Mouse (Mus musculus) stomach, embryonic 14.5 days (tissue): ENCODE data around the gene Bfsp2. TPM values are rescaled to one million over a fixed set of nuclear protein-coding genes. Genes with fewer than 3 reads are reported as not detected.

Experiments used
- ATAC-seq: fragments of 200-750 bp; cut with Nextera tagmentation; 2 replicates; pipeline ENCODE4 v1.8.0; 2017; ENCODE audit warnings: low read depth, moderate TSS enrichment; ENCODE audit not compliant: insufficient number of reproducible peaks, insufficient read depth, low FRiP score
- H3K27ac ChIP-seq: fragments of 300-500 bp; sonication (generic); 2 replicates; pipeline ENCODE4 v1.5.1; 2014; ENCODE audit warnings: mild to moderate bottlenecking, low read length, moderate library complexity, mixed read lengths
- H3K27me3 ChIP-seq: fragments of 300-500 bp; sonication (generic); 2 replicates; pipeline ENCODE4 v1.6.1; 2014; ENCODE audit warnings: low read length, control low read depth, mixed read lengths; ENCODE audit not compliant: control insufficient read depth, insufficient read depth
- H3K36me3 ChIP-seq: fragments of 300-500 bp; sonication (generic); 2 replicates; pipeline ENCODE4 v1.6.1; 2014; ENCODE audit warnings: mild to moderate bottlenecking, control low read depth, low read length, moderate library complexity, mixed read lengths; ENCODE audit not compliant: control insufficient read depth, insufficient read depth
- H3K4me1 ChIP-seq: fragments of 300-500 bp; sonication (generic); 2 replicates; pipeline ENCODE4 v1.6.1; 2014; ENCODE audit warnings: low read length, control low read depth, mixed read lengths; ENCODE audit not compliant: control insufficient read depth, insufficient read depth
- H3K4me2 ChIP-seq: fragments of 300-500 bp; sonication (generic); replicated peaks from 2 replicates; pipeline ENCODE4 v1.6.1; 2014; ENCODE audit warnings: low read depth, low read length, control low read depth
- H3K4me3 ChIP-seq: fragments of 300-500 bp; sonication (generic); 2 replicates; pipeline ENCODE4 v1.5.1; 2014; ENCODE audit warnings: low read depth, low read length, control low read depth
- H3K9ac ChIP-seq: fragments of 300-500 bp; sonication (generic); replicated peaks from 2 replicates; pipeline ENCODE4 v1.6.1; 2014; ENCODE audit warnings: low read depth, mild to moderate bottlenecking, control low read depth, low read length, moderate library complexity, mixed read lengths
- H3K9me3 ChIP-seq: fragments of 300-500 bp; sonication (generic); 2 replicates; pipeline ENCODE4 v1.6.1; 2016; ENCODE audit warnings: low read depth, low read length, control low read depth; ENCODE audit not compliant: control insufficient read depth
- WGBS: fragments of 180-500 bp; shearing (Covaris S2); extraction: QIAGEN DNeasy Blood & Tissue Kit; methylation state at CpG from one replicate; pipeline ENCODE4 v1.1.7; 2014; 5-methylcytosine and 5-hydroxymethylcytosine counted together
- polyA plus RNA-seq: library from polyadenylated mRNA; unstranded; fragments of >200 nt; fragmentation: Nextera tagmentation; extraction: Ambion mirVana; gene quantifications from 2 replicates; pipeline ENCODE4 v1.2.1, GENCODE M21; 2014

Gene Bfsp2
- polyA plus RNA-seq, 1 experiment from 2014 or later: 0.45 TPM

DNA sequence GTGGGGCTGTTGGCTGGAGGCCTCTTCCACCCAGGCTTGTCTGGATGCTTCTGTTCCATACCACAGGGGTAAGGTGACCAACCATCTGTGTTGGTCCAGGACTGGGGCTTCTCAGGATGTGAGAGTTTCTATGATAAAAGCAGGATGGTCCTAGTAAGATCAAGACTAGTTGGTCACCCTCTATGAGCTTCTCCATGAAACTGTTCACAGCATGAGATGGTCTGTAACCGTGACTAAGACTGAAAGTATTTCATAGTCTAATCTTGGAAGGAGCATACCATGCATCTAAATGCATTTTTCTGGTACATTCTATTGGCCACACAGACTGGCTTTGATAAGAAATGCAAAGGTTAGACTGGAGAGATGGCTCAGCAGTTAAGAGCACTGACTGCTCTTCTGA is 96.6 kb downstream of the Bfsp2 start:
- no peaks in the 10 kb centered on the region for H3K36me3 ChIP-seq
- H3K4me3 ChIP-seq: no peak overlapping the region
- ATAC-seq: no peak
- no peak overlapping the region for H3K27ac ChIP-seq
- H3K4me1 ChIP-seq: peaks cover 5% of the 10 kb centered on the region; the same call in 1 of the 2 replicates
- no peaks in the 10 kb centered on the region for H3K27me3 ChIP-seq
- H3K9me3 ChIP-seq: no peaks in the 10 kb centered on the region
- no peak overlapping the region for H3K4me2 ChIP-seq
- 98% methylated on average over 1 of the region's 1 CpGs for WGBS
- H3K9ac ChIP-seq: no peak overlapping the region

DNA sequence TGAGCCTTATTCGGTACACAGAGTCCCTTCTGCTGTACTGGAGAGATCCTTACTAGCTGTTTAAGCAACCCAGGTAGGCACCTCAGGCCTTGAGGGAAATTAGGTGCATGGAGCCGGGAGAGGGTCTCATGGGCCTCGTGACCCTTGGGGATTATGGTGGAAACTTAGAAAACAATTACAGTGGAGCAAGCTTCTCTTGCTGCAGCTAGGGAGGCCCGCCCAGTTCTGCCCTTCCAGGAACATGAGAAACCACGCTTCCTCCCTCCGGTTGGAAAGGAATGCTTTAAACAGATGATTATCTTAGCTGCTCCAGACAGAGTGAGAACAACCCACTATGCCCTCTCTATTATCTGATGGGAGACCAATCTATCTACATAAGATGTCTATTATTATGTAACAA is 97.2 kb downstream of the Bfsp2 start:
- H3K4me1 ChIP-seq: peaks cover 5% of the 10 kb centered on the region; the same call in 1 of the 2 replicates
- no peaks in the 10 kb centered on the region for H3K27me3 ChIP-seq
- H3K4me3 ChIP-seq: no peak overlapping the region
- H3K27ac ChIP-seq: no peak overlapping the region
- no peak for ATAC-seq
- WGBS: 31% methylated on average over 6 of the region's 6 CpGs
- no peaks in the 10 kb centered on the region for H3K36me3 ChIP-seq
- H3K9ac ChIP-seq: no peak overlapping the region
- H3K4me2 ChIP-seq: no peak overlapping the region
- H3K9me3 ChIP-seq: no peaks in the 10 kb centered on the region

- no peaks in the 10 kb centered on the region for H3K4me1 ChIP-seq
- ATAC-seq: no peak
- no peaks in the 10 kb centered on the region for H3K36me3 ChIP-seq
- no peak overlapping the region for H3K4me3 ChIP-seq
- no peaks in the 10 kb centered on the region for H3K9me3 ChIP-seq
- no peak overlapping the region for H3K4me2 ChIP-seq
- WGBS: 89% methylated on average over 4 of the region's 4 CpGs
- H3K9ac ChIP-seq: no peak overlapping the region
- no peaks in the 10 kb centered on the region for H3K27me3 ChIP-seq
- no peak overlapping the region for H3K27ac ChIP-seq
Measured at GRCm38 (mm10) chr9:103380566-103380965, 99.7 kb downstream of the Bfsp2 start.

DNA sequence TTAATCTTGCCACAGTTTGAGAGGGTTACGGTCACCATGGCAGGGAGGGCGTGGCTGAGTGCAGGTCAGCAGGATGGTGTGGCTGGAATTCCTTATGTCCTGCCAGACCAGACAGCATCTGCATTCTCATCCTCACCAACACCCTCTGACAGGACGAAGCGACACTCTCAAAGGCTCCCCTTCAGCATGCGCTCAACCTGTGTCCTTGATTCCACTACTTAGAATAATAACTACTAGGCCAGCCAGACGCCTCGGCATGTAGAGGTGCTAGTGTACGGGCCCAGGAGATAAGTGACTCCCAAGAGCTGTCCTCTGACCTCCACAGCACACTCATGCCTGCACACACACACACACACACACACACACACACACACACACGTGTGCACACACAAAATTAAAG is 101.0 kb downstream of the Bfsp2 start:
- Histone ChIP-seq H3K36me3 (no peaks in the 10 kb centered on the region), H3K4me2 (no peak overlapping the region), H3K9ac (no peak overlapping the region), H3K27me3 (no peaks in the 10 kb centered on the region), H3K4me1 (no peaks in the 10 kb centered on the region), H3K9me3 (no peaks in the 10 kb centered on the region), H3K4me3 (no peak overlapping the region), H3K27ac (no peak overlapping the region)
- WGBS: 55% methylated on average over 9 of the region's 9 CpGs
- no peak for ATAC-seq

DNA sequence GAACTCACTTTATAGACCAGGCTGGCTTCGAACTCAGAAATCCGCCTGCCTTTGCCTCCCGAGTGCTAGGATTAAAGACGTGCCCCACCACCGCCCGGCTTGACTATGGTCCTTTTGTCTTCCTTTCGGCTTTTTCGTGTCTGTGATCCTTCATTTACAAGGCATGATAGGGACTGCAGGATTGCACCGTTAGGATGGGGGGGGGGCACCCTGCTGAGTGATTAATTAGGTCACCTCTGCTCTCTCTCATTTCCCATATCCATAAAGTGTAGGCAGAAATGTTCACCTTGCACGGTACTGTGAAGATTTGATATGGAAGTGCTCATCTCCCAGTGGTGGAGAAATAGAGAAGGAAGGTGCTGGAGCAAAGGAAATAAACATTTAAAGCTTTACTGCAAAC is 101.5 kb downstream of the Bfsp2 start:
- no peaks in the 10 kb centered on the region for H3K27me3 ChIP-seq
- H3K27ac ChIP-seq: no peak overlapping the region
- H3K4me2 ChIP-seq: no peak overlapping the region
- no peak for ATAC-seq
- WGBS: 57% methylated on average over 10 of the region's 10 CpGs
- no peaks in the 10 kb centered on the region for H3K9me3 ChIP-seq
- H3K4me3 ChIP-seq: no peak overlapping the region
- no peak overlapping the region for H3K9ac ChIP-seq
- H3K4me1 ChIP-seq: no peaks in the 10 kb centered on the region
- no peaks in the 10 kb centered on the region for H3K36me3 ChIP-seq

GRCm38 (mm10) chr9:103376346-103377320 is 103.6 kb downstream of the Bfsp2 start:
- Histone ChIP-seq H3K4me2 (no peak overlapping the region), H3K4me3 (no peak overlapping the region), H3K27me3 (no peaks in the 10 kb centered on the region), H3K9ac (no peak overlapping the region), H3K36me3 (no peaks in the 10 kb centered on the region), H3K4me1 (no peaks in the 10 kb centered on the region), H3K27ac (no peak overlapping the region), H3K9me3 (no peaks in the 10 kb centered on the region)
- 48% methylated on average over 7 of the region's 7 CpGs for WGBS
- no peak for ATAC-seq

Other genes starting within 250 kb of the Bfsp2 start
- 26.8 and 29.8 TPM in 2 replicates for gene Trf, start 250.0 kb downstream of the Bfsp2 start, polyA plus RNA-seq
- gene 1300017J02Rik, start 175.3 kb downstream of the Bfsp2 start, polyA plus RNA-seq: 0.52 TPM in 1 of 2 replicates, not detected in the other
- gene Topbp1, start 175.2 kb downstream of the Bfsp2 start, polyA plus RNA-seq: 79.5 and 82.2 TPM in 2 replicates
- gene Cdv3, start 114.6 kb downstream of the Bfsp2 start, polyA plus RNA-seq: 69.0 and 75.7 TPM in 2 replicates